Mouse (Mus musculus): Measurements from ENCODE around the gene Cox6a2. TPM values are rescaled to one million over a fixed set of nuclear protein-coding genes. Genes with fewer than 3 reads are reported as not detected.

The Cox6a2 gene
- polyA plus RNA-seq (2017; shearing (Covaris generic)), result not detected

GRCm38 (mm10) chr7:128206152-128206551 lies at the start of gene Cox6a2:
Cox6a2 (minus strand) TSS chr7:128206387.

GRCm38 (mm10) chr7:128246496-128247391 lies 40.6 kb upstream of the Cox6a2 start, which contains the start of gene Tgfb1i1:
Tgfb1i1 (plus strand) TSS chr7:128246812.

GRCm38 (mm10) chr7:128237927-128238778 lies 32.0 kb upstream of the Cox6a2 start, which contains the start of gene 9130023H24Rik:
9130023H24Rik (minus strand) TSS chr7:128238031.

GRCm38 (mm10) chr7:128236856-128237592 lies 30.8 kb upstream of the Cox6a2 start, which contains the start of gene Armc5:
Armc5 (plus strand) TSS chr7:128237342.

Other genes starting within 250 kb of the Cox6a2 start
- 203 TPM for gene Fus, start 238.9 kb downstream of the Cox6a2 start, polyA plus RNA-seq (2017; shearing (Covaris generic))
- gene Pycard, start 212.5 kb downstream of the Cox6a2 start, polyA plus RNA-seq (2017; shearing (Covaris generic)), result 357 TPM
- gene Trim72, start 202.4 kb downstream of the Cox6a2 start, polyA plus RNA-seq (2017; shearing (Covaris generic)), result not detected
- gene Itgam, start 143.7 kb downstream of the Cox6a2 start, polyA plus RNA-seq (2017; shearing (Covaris generic)), result 1.6 TPM
- not detected for gene Gm49368, start 143.7 kb downstream of the Cox6a2 start, polyA plus RNA-seq (2017; shearing (Covaris generic))
- gene Itgax, start 76.8 kb downstream of the Cox6a2 start, polyA plus RNA-seq (2017; shearing (Covaris generic)), result 0.32 TPM
- 1.8 TPM for gene Itgad, start 52.0 kb downstream of the Cox6a2 start, polyA plus RNA-seq (2017; shearing (Covaris generic))
- 6.1 TPM for gene Armc5, start 31.0 kb upstream of the Cox6a2 start, polyA plus RNA-seq (2017; shearing (Covaris generic))
- 1.8 TPM for gene 9130023H24Rik, start 31.6 kb upstream of the Cox6a2 start, polyA plus RNA-seq (2017; shearing (Covaris generic))
- gene Tgfb1i1, start 40.4 kb upstream of the Cox6a2 start, polyA plus RNA-seq (2017; shearing (Covaris generic)), result 1.0 TPM
- gene Slc5a2, start 59.3 kb upstream of the Cox6a2 start, polyA plus RNA-seq (2017; shearing (Covaris generic)), result not detected
- 9.5 TPM for gene BC017158, start 91.8 kb upstream of the Cox6a2 start, polyA plus RNA-seq (2017; shearing (Covaris generic))
- 372 TPM for gene Rgs10, start 212.4 kb upstream of the Cox6a2 start, polyA plus RNA-seq (2017; shearing (Covaris generic))

Measured in CD4-positive, CD25-positive, alpha-beta regulatory T cell, adult 9 weeks (primary cell).